ENCODE assay signal across 1 mouse cellular context in genomic region chr5:137287953-137288743, GRCm38 (mm10).
TF ChIP-seq lines count a peak whose summit lies in the region.

No protein-coding gene starts in this region.

TF ChIP-seq in MEL, 35 proteins besides CTCF, POLR2A, EP300 and RAD21:
- TF ChIP-seq SIN3A (IDR thresholded peaks at IDR 0.05; ENCODE audit: low read length) (0 out of 2 replicates have a peak, but pooled peaks have one; percentile 8), NELFE (IDR thresholded peaks at IDR 0.05; ENCODE audit: low read depth, low read length) (peak; percentile 48; the same call in 1 of the 2 replicates), MXI1 (IDR thresholded peaks at IDR 0.05; ENCODE audit: low read depth, low read length) (peak; percentile 74), MAX (IDR thresholded peaks at IDR 0.05; ENCODE audit: low read length) (0 out of 2 replicates have a peak, but pooled peaks have one; percentile 32), USF1 (IDR thresholded peaks at IDR 0.05; ENCODE audit: low read depth, low read length) (peak; percentile 79), ZKSCAN1 (IDR thresholded peaks at IDR 0.05; ENCODE audit: low read depth, low read length) (no peak)
